Mouse (Mus musculus): ENCODE results near the gene Pax2. TPM values are rescaled to one million over a fixed set of nuclear protein-coding genes. Genes with fewer than 3 reads are reported as not detected.

Pax2 gene
- polyA plus RNA-seq, 3 experiments from 2014 or later, result not detected

DNA sequence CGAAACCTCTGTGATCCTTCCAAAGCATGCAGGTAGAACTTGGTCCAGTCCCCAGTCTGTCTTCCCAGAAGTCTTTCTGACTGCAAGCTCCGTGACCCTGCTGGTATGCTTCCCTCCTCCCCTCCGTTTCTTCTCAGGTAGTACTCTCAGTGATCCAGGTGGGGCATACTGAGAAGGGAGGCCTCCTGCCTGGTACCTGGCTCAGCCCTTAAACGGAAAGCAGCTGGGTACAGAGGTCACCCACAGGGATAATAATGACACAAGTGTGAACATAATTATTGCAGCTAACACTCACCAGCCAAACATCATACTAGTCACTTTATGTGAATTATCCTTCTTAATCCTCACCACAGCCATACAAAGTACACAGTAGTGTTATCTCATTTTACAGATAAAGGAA is 28.5 kb downstream of the Pax2 start:
- ATAC-seq, result no peak

DNA sequence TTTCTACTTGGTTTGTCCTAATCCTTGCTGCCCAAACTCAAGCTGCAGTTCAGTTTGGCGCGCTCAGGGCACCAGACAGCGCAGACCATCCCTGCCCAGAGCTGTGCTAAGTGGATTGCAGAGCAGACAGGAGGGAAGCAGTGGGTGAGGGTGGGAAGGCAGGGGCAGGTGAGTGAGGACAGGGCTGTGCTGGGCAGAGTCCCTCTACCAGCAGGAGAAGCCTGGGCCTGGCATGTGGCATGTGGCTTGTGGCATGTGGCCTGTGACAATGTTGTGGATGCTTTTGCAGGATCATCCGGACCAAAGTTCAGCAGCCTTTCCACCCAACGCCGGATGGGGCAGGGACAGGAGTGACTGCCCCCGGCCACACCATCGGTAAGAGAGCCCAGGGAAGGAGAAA is 32.6 kb downstream of the Pax2 start:
- ATAC-seq, result no peak

DNA sequence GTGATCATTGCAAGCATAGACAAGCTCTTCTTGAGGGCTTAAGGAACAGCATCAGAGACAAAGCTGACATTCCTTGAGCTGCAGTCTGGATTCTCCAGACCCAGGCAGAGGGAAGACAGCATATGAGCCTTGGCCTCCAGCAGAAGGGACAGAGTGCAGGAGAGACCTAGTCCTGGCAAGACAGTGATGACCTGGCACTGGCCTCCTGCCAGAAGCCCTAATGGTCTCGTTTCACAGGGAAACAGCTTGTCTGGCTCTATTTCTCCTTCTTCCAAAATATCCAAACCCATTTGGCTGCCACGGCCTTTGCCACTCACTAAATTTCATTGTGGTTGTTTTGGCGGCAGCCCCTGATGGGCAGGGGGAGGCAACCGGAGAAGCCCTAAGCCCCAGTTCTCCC is 36.1 kb downstream of the Pax2 start:
- no peak for ATAC-seq

DNA sequence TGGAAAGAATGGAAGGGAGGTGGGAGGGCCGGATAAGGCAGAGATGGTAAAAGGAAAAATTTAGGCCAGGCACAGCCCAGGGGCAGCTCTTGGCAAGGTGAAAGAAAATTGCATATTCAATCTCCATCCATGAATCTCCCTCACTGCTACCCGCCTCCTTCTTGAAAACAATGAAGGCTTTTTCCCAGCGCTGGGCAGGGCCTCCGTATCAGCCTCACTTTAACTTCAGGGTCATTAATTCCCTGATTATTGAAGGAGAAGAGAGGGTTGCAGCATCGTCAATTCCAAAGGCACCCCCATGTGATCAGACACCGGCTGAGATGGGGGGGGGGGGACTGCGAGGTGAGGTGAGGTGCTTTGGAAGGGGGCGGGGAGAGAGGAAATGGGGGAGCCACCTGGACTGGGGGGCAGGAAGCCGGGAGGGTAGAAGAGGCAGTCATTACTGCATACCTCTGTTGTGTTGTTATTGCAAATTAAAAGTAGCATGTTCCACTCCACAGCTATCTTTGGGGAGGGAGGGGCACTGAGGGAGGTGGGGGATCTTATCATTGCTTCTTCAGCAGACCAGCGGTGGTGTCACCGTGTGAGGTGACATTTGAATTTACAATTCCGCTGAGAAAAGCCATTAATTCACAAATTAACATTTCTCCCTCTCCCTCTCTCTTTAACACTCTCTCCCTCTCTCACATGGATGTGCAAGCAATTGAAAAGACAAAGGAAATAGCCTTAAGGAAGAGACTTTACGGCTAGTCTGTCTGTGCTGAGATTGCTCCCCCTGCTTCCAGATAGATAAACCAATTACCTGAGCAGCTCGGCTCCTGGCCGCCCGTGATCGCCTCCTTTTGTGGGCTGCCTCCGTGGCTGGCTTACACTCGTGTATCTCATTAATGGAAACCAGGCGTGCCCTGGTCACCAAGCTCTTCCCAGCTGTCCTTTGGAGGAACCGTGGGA is 41.5 kb downstream of the Pax2 start:
- no peak for ATAC-seq

DNA sequence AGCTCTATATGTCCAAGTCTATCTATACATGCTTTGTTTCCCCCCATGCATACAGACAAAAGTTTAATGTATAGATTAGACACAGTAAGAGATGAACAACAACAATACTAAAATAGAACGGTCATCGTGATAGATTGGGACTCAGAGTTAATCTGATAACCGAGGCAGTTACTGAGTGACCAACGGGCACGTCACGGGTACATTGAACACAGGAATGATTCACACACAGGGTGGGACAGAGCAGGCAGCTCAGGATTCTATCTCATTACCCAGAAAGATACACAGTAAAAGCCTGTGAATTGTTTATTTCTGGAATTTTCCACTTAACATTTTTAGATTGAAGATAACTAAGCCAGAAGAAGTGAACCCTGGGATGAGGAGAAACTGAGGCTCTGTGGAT is 42.9 kb downstream of the Pax2 start:
- no peak for ATAC-seq

DNA sequence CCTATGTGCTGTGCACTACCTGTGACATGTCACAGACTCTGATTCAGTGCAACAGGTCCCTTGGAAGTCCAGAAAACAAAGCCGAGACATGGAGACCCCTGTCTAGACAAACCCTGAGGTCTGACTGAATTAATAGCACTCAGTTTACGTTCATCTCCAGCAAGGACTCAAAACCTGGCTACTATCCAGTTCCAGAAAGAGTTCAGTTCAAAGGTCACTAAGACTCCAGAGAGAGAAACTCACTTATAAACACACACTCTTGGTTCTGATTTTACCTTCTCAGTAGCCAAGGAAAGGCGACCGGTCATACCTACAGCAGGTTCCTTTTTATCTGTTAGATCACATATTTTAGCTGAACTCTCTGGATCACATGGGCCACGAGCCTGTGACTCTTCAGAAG is 43.3 kb downstream of the Pax2 start:
- no peak for ATAC-seq

DNA sequence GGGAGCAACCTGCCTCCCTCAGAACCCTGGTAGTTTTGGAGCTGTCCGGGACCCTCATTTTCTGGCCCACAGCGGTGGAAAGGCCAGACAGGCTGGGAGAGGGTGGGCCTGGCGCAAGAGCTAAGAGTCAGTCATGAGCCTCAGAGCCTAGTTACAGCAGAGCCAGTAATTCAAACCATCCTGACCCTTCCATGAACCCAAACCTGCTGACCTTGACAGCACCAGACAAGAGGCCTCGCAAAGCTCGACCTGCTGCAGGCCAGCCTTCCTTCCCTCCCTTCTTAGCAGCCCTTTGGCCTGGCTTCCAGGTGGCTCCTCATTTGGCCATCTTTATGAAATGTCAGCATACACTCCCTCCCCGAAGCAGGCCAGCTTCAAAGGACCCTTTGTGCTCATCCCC is 44.5 kb downstream of the Pax2 start:
- ATAC-seq, result no peak

DNA sequence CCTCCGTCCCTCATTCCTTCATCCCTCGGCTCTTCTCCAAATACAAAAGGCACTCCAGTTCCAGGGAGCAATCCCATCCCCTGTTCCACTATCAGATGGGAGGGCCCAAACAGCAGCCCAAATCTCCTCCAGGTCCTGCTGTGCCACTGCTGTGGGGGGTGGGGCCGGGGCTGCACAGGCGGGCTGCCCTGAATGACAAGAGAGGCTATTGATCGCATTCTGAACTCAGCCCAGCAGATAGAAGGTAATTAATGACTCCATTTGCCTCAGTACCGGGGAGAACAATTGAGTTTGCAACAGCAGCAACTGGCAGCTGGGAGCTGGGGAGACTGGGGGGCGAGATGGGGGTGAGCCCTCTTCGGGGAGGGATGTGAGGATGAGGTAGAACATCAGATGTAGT is 52.9 kb downstream of the Pax2 start:
- no peak for ATAC-seq

DNA sequence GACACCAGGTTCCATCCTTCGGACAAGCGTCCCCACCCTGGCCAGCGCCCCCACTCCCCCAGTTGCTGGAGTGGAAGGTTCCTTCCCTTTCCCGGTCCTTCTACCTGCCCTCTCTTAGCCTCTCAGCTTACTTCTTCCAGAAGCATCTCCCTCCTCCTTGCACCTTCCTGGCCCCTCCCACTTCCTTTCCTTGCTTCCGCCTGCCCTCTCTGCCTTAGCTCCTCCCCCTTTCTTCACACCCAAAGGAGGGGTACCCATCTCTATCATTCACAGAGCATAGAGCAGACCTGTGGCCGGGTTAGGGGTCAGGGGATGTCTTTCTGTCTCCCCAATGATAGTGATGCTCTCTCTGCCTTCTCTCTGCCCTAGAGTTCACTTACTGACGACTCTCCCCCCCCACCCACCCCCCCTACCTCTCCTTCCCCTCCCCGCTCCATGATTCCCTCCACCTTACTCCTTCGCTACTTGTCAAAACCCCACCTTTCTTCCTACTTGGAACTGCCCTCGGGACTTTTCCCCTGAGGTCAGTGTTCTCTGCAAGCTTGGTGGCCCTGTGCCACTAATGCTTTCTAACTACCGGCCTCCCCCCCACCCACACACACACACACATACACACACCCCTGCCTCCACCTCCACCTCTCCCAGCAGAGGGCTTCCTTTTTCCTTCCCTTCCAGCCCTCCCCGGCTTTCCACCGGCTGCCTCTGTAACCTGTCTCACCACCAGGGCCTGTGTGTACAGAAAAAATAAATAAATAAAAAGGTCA is 57.0 kb downstream of the Pax2 start:
- no peak for ATAC-seq

DNA sequence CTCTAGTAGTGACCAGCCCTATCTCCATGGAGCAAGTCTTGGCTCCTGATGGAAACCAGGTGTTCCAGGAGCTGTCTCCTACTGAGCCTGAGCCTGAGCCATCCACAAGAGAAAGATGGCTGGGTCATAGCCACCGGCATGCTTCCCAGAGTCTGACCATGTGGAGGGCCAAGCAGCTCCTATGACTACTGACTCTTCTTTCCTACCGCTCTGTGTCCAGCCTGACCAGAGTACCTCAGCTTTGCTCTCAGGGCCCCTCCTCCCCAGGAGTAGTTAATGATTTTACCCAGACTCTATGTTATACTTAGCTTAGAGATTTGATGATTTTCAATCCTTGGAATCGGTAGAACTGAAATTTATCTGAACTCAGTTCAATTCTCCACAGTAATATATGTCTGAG is 59.3 kb downstream of the Pax2 start:
- no peak for ATAC-seq

DNA sequence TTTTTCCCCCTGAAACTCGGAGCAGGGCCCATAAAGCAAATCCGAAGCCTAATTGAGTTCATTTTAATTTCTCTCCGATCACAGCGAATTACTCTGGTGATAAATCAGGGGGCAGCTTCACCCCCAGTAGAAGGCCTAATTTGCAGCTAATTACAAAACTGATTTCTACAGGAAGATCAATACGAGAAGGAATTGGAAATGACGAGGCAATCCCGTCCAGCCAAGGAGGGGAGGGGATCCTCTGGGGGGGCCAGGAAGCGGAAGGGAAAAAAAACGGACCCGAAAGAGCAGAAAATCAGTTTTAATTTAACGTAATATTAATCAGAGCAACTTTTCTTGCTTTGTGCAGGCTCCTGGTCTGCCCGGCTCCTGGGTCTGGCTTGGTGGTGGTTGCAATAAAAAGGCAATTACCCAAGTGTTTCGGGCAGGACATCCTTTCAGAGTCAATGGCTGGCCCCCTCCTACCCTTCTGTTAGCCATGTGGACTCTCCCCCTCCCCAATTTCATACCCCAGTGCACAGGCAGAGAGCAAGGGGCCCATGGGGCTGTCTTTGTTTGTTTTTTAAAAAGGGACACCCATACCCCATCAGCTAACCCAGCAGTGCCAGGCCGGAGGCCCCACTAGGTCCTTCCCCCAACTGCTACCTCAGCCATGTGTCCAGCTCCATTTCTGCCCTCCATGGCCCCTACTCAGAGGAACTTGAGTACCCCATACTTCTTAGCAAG is 61.7 kb downstream of the Pax2 start:
- ATAC-seq, result no peak

DNA sequence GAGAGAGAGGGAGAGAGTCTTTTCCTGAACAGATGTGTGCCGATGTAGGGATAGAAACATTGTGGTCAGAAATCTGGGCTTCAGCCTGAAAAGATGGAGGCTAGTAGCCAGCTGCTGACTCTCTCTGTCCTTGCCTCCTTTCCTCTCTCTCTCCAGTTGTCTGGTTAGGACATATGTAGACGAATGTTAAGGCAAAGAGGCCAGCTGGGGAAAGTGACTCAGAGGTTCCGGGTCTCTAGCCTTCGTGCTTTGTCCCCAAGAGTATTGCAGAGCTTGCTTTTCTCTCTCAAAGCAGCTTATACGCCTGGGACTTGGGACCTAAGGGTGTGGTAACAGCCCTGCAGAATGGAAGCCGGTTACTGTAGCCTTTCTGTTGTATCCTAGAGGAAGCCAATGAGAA is 62.8 kb downstream of the Pax2 start:
- ATAC-seq, result no peak

DNA sequence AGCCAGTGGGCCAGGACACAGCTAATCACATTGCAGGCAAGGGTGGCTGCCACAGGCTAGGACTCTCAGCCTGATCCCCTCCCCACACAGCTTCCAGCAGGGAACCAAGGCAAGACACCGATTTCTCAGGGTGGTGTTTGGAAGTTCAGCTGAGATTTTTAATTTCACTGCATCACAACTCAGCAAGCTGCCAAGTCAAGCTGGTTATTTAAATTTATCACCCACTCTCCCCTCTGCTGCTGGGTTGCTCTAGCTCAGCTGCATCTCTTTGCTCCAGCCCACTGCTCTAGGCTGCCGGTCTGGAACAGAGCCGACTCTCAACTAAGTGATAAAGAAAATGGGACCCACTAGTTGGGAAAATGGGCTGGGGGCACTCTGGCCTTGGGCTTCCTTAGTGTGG is 65.7 kb downstream of the Pax2 start:
- ATAC-seq, result no peak

DNA sequence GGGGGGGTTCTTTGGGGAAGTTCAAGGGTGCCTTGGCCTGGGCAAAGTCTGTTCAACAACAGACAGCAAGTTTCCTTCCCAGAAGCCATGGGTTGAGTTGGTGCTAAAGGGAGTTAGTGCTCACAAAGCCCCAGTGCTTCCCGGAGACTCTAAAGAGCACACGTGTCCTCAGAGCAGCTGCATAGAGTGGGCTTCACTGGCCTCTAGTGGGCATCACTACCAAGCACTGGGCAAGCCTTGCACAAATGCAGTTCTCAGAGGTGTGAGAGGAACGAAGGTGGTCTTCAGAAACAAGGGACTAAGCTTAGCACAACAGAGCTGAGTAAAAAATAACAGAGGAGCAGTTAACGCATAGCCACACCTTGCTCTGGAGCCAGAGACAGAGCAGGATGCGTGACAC is 66.5 kb downstream of the Pax2 start:
- no peak for ATAC-seq

DNA sequence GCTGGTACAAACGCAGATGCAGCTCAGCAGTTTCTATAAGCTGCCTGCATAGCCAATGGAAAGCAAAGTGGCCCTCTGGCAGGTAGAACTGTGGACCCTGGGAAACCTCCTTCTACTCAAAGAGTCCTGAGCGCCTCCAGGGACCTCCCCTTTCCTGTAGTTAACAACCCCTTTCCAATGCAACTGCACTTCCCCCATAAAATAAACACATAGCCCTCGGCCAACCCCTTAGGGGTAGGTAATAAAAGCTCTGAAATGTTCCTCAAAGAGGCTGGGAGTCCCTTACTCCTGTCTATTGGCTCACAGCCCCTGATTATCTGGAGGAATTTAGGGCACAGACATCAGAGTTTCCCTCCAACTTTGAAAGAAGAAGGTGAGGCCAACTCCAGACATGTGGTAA is 67.8 kb downstream of the Pax2 start:
- no peak for ATAC-seq

DNA sequence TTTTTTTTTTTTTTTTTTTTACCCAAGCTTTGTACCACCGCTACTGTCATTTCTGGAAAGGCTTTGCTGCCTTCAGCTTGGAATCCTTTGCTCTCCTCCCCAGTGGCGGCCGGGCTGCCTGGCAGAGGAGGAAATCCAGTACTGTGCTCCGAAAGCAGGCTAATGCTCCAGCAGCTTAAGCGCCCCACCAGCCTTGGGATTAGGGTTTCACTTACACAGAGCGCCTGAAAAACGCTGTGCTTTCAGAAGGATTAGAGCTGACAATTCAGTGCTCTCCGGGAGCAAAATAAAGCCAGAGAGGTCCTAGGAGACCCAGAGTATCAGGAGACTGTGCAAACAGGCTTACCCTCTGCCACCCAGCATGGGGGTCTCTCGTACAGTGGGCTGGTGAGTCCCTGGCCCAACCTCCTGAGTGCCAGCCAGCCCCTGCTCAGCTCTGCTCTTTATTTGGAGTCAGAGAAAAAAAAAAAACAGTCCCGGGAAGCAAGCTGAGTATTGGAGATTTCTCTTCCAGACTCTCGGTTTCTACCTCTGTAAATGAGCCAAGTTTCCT is 69.4 kb downstream of the Pax2 start:
- ATAC-seq, result no peak

DNA sequence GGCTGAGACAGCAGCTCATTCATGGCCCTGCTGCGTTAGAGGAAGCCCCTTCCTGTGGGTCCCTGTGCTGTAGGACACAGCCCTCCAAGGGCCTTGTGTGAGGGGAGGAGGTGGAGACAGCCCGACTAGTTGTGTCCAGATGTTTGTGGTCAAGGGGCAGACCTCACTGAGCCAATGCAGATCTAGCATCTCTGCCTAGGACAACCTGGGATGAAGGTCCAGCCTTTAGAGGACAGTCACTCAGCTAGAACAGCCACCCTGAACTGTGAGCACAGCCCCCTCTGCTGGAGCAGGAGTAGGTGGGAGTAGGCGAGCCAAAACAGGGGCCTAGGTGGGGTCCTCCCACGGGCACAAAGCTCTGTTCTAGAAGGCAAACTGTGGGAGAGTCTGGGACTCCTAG is 70.0 kb downstream of the Pax2 start:
- no peak for ATAC-seq

DNA sequence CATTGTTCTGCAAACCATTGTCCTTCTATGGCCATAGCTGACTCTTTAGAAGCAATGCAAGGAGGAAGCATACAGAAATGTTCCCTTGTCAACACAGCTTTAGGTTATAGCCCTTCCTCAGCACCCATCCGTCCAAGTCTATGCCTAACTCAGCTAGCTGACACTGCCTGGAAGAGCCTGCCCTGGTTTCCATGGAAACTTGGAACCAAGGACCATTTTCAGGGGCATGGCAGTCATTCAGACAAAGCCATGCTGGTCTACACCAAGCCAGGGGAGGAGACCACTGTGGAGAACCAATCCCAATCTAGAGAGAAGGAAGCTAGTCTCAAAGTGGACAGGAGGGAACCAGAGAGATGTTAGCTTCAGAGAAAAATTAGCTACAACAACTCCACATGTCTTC is 77.5 kb downstream of the Pax2 start:
- no peak for ATAC-seq

DNA sequence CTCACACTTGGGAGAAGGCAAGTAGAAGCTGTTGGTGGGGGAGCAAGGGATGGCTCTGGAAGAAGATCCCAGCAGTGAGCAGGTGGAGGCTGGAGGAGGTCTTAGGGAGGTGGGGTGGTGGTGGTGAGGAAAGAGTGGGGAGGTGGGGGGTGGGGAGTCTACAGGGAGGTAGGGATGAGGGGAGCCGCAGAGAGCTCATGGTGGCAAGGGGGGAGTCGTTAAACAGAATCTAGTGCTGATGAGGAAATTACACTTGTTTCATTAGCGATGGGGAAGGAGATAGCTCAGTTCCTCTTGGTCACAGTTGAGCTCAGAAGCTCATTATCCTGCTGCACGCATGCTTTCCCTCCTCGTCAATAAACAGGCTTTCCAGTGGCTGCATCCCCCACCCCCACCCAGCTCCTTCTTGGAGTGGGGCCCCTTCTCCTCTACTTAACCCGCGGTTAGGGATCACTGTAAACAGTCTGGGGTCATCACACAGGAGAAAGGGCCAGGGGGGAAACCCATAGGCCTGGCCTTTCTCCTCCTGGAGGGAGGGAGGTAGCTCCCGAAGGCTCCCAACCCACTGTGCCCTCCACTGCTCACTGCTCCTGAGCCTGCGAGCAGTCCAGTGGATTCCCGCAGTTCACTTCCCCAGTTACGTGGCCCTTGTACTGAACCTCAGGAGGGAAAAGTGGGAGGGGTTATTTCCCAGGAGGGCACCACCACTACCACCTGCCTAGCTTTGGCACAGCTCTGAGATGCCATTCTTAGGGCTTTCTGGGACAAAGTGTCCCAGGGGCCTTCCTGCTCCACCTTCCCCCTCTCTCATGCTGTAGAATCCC is 78.6 kb downstream of the Pax2 start:
- no peak for ATAC-seq

DNA sequence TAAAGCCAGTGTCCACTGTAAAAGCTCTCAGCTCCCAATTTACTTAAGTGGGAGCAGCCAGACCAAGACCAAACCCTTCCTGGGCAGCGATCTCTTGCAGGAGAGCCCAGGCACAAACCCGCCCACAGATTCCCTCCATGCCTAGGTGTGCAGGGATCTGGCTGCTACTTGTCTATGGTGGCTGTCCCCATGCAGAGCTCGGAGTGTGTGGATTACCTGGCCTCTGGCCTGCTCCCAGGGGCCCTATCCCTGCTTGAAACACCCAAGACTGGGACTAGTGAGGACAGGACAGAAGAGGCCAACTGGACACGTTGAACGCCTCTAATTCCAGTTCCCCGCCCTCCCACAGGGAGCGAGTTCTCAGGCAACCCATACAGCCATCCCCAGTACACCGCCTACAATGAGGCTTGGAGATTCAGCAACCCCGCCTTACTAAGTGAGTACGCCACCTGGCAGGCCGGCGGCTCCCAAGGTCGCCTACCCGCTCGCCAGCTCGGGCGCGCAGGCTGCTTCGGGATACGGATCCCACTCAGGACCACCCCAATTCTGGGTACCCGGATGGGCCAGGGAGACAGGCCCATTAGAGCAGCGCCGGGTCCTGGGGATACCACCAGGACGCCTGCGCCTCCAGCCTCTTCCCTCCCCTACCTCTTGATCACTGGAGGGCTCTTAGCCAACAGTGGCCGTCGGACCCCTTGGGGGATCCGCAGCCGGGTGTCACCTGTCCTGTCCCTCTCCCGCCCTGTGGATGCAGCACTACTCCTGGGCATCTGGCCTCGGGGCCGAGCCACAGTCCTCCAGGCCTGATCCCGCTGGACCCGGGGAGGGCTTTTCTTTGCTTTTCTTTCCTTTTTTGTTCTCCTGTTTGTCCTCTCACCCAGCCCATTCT is 79.4 kb downstream of the Pax2 start:
- no peak for ATAC-seq
